Mouse (Mus musculus): Measurements from ENCODE around the gene Cyp27b1. TPM values are rescaled to one million over a fixed set of nuclear protein-coding genes. Genes with fewer than 3 reads are reported as not detected.
"Not testable (repeated sequence)": the region's sequence is repeated elsewhere in the genome, so short reads cannot be mapped to it uniquely, and the experiment has no call there.

Gene Cyp27b1
- total RNA-seq, 2 experiments from 2014 or later = 1.0 to 1.1 TPM

DNA sequence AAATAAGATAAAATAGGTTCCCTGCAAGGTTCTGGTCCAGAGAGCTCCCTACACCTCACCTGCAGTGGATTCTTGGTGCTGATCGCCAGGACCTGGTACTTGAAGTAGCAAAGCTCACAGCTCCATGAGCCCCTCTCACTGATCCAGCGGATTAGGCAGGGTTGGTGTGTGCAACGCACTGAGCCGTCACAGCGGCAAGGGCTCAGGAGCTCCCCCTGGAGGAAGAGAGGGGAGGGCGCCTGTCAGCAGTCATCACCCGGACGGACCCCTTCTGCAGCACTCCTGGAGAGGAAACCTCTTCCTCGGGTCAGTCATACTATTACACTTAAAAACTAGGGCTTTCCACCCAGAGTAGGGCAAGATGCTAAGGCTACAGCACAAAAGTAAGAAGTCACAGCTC is 10.1 kb downstream of the Cyp27b1 start:
- peak; percentile 99 for TF ChIP-seq CTCF (conservative IDR thresholded peaks at IDR 0.05)
- Histone ChIP-seq H3K4me3 (peak overlapping the region; percentile 62), H3K27ac (no peak overlapping the region)
- DNase-seq (ENCODE audit: low spot score in 2 of 2) = peak; percentile 79 to 89

DNA sequence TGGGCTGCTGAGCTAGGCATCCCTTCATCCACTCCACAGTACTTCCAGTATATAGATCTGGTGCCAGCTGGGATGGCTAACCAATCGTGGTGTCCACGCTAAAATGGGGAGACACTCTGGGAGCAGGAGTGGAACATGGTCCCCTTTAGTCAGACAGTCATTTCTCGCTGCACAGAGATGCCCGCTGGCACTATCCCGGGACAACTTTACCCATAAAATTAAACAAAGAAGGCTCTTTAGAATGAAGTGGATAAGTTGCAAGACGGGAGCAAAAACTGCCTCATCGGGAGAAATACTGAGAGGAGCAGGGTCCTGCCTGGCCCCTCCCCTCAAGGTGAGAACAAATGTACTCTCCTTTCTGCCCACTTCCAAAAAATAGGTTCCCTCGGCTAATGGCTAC is 10.7 kb downstream of the Cyp27b1 start:
- no peak for TF ChIP-seq CTCF (conservative IDR thresholded peaks at IDR 0.05)
- no peak overlapping the region for H3K27ac ChIP-seq
- no peak for DNase-seq (ENCODE audit: low spot score in 2 of 2)

DNA sequence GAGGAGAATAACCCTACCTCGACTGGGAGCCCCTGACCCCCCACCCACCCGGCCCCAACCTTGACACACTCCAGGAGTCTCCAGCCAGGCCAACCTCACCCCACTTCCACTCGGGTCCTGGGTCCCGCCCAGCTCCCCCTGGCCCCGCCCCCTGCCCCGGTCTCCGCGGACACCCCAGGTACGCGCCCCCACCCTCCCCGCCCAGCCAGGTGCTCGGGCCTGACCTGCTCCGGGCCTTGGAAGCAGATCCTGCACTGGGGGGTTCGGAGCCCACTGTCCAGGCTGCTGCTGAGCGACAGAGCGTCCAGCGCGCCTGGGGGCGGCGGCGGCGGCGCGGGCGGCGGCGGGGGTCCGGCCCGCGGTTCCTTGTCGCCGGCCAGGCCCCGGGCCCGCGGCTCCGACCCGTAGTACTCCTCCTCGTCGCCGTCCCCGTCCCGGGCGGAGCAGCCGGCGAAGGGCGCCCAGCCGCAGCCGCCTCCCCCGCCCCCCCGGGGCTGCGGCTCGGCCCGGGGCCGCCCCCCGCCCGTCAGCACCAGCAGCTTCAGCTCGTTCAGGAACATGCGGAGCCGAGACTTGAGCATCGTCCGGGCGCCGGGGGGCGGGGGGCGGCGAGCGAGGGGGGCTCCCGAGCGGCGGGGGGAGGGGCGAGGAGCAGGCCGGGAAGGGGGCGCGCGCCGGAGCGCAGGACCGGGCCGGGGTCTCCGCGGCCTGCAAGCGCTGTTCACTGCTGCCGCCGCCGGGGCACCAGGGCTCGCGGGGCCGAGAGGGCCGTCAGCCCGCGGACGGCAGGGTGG is 11.3 kb downstream of the Cyp27b1 start:
- Histone ChIP-seq H3K27ac (peak overlapping the region; percentile 89), H3K4me3 (peak overlapping the region; percentile 62)
- TF ChIP-seq CTCF (conservative IDR thresholded peaks at IDR 0.05) = no peak
- no peak for DNase-seq (ENCODE audit: low spot score in 2 of 2)

More for the DNA sequence above, 10.7 kb downstream of the Cyp27b1 start:
- peak overlapping the region; percentile 62 for H3K4me3 ChIP-seq

DNA sequence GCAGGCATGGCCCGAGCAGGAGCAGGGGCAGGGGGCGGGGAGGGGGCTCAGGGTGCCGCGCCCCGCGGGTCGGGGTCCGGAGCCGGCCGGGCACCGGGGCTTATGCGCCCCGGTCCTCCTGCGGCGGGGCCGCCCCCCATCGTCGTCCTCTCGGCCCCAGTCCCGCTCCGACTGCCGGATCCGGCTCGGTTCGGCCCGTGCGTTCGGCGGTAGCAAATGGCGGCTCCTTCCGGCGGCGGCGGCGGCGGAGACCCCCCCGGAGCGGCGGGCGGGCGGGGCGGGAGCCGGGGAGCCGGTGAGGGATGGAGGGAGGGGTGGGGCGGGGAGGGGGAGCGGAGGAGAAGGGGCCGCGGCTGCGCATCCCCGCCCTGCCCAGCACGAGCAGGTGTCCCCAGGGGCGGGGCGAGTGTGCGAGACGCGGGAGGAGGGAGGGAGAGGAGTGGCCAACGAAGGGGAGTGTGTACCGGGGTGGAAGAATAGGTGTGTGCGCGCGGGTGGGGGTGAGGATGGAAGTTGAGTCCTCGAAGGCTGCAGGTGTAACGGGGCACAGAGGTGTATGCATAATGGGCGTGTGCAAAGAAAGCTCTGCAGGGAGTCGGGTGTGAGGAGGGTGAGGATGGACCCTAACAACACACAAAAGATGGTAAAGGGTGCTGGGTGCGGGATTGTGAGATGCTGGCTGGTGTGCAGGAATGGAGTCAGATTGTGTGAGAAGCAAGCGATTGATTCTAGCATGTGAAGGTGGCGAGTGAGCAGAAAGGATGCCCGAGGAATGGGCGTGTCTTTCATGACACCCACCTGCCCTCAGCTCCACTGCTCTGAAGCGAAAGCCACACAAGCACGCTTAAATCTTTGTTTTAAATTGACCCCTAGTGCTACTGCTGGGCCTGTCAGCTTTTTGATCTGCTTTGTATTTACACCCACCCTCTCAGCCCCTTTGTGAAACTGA is 12.2 kb downstream of the Cyp27b1 start, which contains the start of gene March9:
Gene March9, minus strand, starts transcription at position 217 of the 949 bp plus-strand sequence.
- H3K4me3 ChIP-seq = peak within 1 kb of the TSS; percentile 62
- H3K27ac ChIP-seq = peak within 1 kb of the TSS; percentile 89
- TF ChIP-seq CTCF (conservative IDR thresholded peaks at IDR 0.05) = no peak
- DNase-seq (ENCODE audit: low spot score in 2 of 2) = peak; percentile 66 to 84

DNA sequence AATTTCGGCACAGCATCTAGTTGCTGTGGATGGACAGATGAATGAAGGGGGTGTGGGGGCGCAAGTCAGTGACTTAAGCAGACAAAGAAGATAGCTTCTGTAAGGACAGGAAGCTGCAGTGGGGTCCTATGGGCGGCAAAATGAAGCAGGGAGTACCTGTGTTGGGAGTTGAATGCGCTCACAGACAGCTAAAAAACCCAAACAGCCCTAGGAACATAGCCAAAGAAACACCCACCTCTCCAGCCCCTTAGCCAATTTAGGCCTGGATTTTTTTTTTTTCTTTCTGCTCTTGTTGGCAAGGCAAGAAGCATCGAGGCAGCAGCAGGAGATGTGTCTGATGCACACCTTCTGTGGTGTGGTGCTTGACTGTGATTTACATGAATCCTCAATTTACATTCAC is 13.0 kb downstream of the Cyp27b1 start:
- DNase-seq (ENCODE audit: low spot score in 2 of 2) = no peak
- Histone ChIP-seq H3K4me3 (no peak overlapping the region), H3K27ac (peak overlapping the region; percentile 89; the same call in 1 of the 2 replicates)
- TF ChIP-seq CTCF (conservative IDR thresholded peaks at IDR 0.05) = no peak

DNA sequence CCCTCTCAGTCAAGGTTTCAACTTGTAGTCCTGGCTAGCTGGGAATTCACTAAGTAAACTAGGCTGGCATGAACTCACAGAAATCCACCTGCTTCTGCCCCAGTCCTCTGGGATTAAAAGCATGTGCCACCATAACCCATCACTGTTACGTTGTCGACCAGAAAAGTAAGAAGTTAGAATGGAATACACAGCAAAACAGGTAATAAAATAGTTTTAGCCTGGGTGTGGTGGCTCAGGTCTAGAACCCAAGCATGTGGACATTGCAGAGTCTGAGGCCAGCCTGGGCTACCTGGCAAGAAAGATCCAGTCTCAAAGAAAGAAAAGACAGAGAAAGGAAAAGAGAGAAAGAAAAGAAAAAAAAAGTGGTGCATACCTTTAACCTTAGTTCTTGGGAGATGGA is 13.5 kb downstream of the Cyp27b1 start:
- no peak for TF ChIP-seq CTCF (conservative IDR thresholded peaks at IDR 0.05)
- H3K27ac ChIP-seq = peak overlapping the region; percentile 14; the same call in 1 of the 2 replicates
- H3K4me3 ChIP-seq = no peak overlapping the region
- no peak for DNase-seq (ENCODE audit: low spot score in 2 of 2)

DNA sequence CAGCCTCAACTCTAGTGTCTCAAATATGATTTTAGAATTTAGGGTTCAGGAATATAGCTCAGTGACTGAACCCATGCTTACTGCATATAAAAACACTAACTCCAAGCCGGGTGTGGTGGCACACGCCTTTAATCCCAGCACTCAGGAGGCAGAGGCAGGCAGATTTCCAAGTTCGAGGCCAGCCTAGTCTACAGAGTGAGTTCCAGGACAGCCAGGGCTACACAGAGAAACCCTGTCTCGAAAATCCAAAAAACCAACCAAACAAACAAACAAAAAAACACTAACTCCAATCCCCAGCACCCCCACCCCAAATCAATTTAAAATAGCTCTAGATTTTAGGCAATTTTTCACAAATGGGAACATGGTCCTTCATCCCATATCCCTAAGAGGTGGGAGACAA is 14.1 kb downstream of the Cyp27b1 start:
- H3K4me3 ChIP-seq; DNase-seq (ENCODE audit: low spot score in 2 of 2): not testable (repeated sequence)
- H3K27ac ChIP-seq = peak overlapping the region; percentile 89; the same call in 1 of the 2 replicates

DNA sequence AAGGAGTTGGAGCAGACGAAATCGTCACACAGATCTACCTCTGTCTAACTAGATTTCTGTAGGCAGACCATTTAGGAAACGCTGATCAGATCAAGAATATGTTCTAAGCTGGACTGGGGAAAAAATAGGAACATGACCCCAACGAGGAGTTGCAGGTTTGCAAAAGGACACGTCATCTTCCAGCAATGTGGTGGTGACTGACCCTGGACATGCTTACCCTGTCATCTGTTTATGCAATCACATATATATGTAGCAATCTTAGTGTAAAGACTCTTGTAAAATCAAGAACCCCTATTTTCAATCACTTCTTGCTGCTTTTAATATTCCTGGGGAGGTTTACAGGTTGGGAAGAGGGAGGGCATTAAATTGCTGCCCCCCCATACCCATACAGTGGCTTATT is 14.5 kb downstream of the Cyp27b1 start:
- peak overlapping the region; percentile 89 for H3K27ac ChIP-seq

DNA sequence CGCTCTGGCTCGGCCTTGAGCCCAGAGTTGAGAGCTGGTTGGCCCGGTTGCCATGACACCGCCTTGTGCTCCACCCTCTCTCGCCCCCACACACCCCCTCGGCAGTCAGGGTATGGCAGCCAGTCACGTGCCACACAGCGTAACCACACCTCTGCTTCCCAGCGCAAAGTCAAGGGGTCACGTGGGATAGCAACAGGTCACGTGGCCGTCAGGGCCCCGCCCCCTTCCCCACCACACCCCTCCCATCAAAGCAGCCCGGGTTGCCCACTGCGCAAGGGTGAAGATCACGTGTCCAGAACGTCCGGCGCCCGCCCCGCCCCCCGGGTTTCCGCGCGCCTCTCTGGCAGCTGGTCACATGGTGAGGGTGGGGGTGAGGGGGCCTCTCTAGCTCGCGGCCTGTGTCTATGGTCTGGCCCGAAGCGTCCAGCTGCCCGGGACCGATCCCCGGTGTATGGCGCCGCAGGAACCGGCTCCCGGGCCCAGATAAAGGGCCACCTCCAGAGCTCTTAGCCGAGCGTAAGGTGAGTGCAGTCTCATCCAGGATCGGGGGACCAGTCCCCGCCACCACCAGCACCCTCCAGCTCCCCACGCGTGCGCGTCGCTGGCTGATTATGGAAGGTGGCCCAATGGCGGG is 15.3 kb downstream of the Cyp27b1 start, which contains the start of gene Cdk4:
Gene Cdk4, plus strand, starts transcription at position 296 of the 634 bp plus-strand sequence.
- peak within 1 kb of the TSS; percentile 96 for H3K27ac ChIP-seq
- TF ChIP-seq CTCF (conservative IDR thresholded peaks at IDR 0.05) = no peak
- DNase-seq (ENCODE audit: low spot score in 2 of 2) = peak; percentile 98 to 99
- peak within 1 kb of the TSS; percentile 80 for H3K4me3 ChIP-seq

More for the DNA sequence above, 14.5 kb downstream of the Cyp27b1 start:
- H3K4me3 ChIP-seq = peak overlapping the region; percentile 80; the same call in 1 of the 2 replicates
- DNase-seq (ENCODE audit: low spot score in 2 of 2) = no peak
- no peak for TF ChIP-seq CTCF (conservative IDR thresholded peaks at IDR 0.05)

DNA sequence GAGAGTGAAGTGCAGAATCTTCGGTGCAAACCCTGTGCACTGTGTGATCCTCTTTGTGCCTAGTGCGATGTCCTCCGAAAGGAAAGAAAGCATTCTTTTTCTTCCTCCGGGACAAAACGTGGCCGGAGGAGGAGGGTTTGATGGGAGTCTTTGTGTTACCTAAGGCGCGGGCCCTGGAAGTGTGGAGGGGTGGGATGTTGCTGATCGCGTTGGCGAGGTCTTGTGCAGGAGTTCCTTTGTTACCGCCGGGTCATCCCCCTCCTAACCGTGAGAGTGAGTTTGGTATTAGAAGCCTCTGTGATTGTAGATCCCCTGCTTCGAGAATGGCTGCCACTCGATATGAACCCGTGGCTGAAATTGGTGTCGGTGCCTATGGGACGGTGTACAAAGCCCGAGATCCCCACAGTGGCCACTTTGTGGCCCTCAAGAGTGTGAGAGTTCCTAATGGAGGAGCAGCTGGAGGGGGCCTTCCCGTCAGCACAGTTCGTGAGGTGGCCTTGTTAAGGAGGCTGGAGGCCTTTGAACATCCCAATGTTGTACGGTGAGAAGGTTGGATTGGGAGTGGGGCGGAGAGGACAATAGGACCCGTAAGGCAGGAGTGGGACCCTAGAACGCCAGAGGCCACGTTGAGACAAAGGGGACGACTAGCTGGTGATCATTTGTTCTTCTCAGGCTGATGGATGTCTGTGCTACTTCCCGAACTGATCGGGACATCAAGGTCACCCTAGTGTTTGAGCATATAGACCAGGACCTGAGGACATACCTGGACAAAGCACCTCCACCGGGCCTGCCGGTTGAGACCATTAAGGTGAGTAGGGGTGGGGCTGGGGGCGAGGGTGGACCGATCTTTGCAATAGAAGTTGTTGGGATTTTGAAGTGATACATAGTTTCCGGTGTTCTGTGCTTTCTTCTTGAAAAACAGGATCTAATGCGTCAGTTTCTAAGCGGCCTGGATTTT is 16.1 kb downstream of the Cyp27b1 start:
- H3K27ac ChIP-seq = peak overlapping the region; percentile 96
- no peak for DNase-seq (ENCODE audit: low spot score in 2 of 2)
- H3K4me3 ChIP-seq = peak overlapping the region; percentile 80
- no peak for TF ChIP-seq CTCF (conservative IDR thresholded peaks at IDR 0.05)

DNA sequence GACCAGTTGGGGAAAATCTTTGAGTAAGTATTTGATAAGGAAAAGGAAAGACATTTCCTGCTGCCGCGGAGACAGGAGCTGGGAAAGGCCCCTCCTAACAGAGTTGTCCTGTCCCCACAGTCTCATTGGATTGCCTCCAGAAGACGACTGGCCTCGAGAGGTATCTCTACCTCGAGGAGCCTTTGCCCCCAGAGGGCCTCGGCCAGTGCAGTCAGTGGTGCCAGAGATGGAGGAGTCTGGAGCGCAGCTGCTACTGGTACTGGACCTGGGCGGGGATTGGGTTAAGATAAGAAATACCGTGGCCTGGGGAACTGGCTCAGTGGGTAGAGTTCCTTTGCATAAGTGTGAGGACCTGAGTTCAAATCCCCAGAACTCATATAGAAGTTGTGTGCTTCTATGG is 17.9 kb downstream of the Cyp27b1 start:
- no peak for TF ChIP-seq CTCF (conservative IDR thresholded peaks at IDR 0.05)
- Histone ChIP-seq H3K4me3 (no peak overlapping the region), H3K27ac (no peak overlapping the region)
- DNase-seq (ENCODE audit: low spot score in 2 of 2) = no peak
